Mouse (Mus musculus): Measurements from ENCODE around the gene Syngr2. TPM values are rescaled to one million over a fixed set of nuclear protein-coding genes. Genes with fewer than 3 reads are reported as not detected.

The Syngr2 gene
- polyA plus RNA-seq, 1 experiment: 229 TPM

DNA sequence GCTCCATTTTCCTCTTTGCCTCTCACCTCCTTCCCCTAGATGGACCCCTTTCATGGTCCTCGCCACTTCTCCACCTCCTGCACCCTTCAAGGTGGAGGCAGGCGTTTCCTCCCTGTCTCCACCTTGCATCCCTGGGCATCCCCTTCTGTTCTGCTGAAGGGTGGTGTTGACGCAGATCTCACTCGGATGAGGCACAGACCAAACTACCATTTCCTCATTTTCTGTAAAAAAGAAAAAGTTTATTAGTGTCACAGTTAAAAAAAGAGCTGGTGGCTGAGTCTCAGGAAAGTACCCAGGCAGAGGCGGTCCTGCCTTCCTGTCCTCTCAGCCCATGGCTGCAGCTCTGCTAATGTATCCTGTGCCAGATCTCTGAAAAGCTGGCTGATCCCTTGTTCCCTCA is 10.3 kb upstream of the Syngr2 start:
- 73% methylated on average over 5 of the region's 5 CpGs for WGBS
- Histone ChIP-seq H3K36me3 (ENCODE audit: control insufficient read depth, insufficient read depth, low read length) (no peaks in the 10 kb centered on the region), H3K27me3 (ENCODE audit: control insufficient read depth, insufficient read depth, low read length) (no peaks in the 10 kb centered on the region), H3K27ac (ENCODE audit: insufficient read depth, low read depth, low read length) (peak overlapping the region; percentile 29; the same call in 1 of the 2 replicates), H3K4me1 (ENCODE audit: control insufficient read depth, insufficient read depth, insufficient read length, low read length) (peaks cover 4% of the 10 kb centered on the region; the same call in 1 of the 2 replicates), H3K4me3 (ENCODE audit: low read depth, low read length) (no peak overlapping the region)
- TF ChIP-seq POLR2A (IDR thresholded peaks at IDR 0.05; ENCODE audit: low read depth, low read length) (no peak), CTCF (IDR thresholded peaks at IDR 0.05; ENCODE audit: extremely low read depth, insufficient read length, insufficient replicate concordance, low read depth, low read length) (no peak)

DNA sequence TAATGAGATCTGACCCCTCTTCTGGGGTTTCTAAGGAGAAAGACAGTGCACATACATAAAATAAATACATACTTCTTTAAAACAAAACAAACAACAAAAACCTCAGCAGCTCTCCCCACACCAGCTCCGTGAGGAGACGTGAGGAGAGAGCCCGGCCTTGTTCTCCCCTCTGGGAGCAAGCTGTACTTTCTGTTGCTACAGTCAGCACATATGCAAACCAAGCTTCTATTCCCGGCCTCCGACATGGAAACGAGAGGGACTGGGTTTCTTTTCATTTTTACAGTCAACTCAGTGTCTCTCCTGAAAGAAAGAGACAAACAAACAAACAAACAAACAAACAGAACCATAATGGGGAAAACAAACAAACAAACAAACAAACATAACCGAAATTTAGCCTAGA is 9.4 kb upstream of the Syngr2 start:
- 87% methylated on average over 7 of the region's 7 CpGs for whole genome bisulfite sequencing

DNA sequence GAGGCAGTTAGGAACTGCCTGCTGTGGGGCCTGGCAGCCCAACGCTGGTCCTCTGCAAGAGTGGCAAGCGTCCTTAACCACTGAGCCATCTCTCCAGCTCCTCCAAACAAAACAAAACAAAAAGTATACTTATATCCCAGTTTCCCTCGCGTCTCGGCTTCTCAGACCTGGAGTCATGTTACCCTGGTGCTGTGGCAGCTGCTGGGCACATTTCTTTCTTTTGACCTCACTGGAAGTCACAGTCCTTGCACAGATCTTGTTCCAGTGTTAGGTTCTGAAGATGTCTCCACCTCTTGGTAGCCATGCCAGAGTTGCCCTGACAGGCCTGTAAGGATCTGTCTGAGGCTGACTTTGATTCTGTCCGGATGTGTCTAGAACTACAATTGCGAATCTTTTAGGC is 7.8 kb upstream of the Syngr2 start:
- Histone ChIP-seq H3K4me3 (ENCODE audit: low read depth, low read length) (no peak overlapping the region), H3K36me3 (ENCODE audit: control insufficient read depth, insufficient read depth, low read length) (no peaks in the 10 kb centered on the region), H3K27me3 (ENCODE audit: control insufficient read depth, insufficient read depth, low read length) (no peaks in the 10 kb centered on the region), H3K4me1 (ENCODE audit: control insufficient read depth, insufficient read depth, insufficient read length, low read length) (peaks cover 4% of the 10 kb centered on the region; the same call in 1 of the 2 replicates), H3K27ac (ENCODE audit: insufficient read depth, low read depth, low read length) (no peak overlapping the region)
- 88% methylated on average over 7 of the region's 7 CpGs for WGBS
- TF ChIP-seq POLR2A (IDR thresholded peaks at IDR 0.05; ENCODE audit: low read depth, low read length): no peak
- no peak for TF ChIP-seq CTCF (IDR thresholded peaks at IDR 0.05; ENCODE audit: extremely low read depth, insufficient read length, insufficient replicate concordance, low read depth, low read length)

More for the DNA sequence above, 9.4 kb upstream of the Syngr2 start:
- H3K27me3 ChIP-seq (ENCODE audit: control insufficient read depth, insufficient read depth, low read length): no peaks in the 10 kb centered on the region
- no peak overlapping the region for H3K4me3 ChIP-seq (ENCODE audit: low read depth, low read length)
- H3K4me1 ChIP-seq (ENCODE audit: control insufficient read depth, insufficient read depth, insufficient read length, low read length): peaks cover 4% of the 10 kb centered on the region; the same call in 1 of the 2 replicates
- H3K27ac ChIP-seq (ENCODE audit: insufficient read depth, low read depth, low read length): no peak overlapping the region
- TF ChIP-seq POLR2A (IDR thresholded peaks at IDR 0.05; ENCODE audit: low read depth, low read length) (no peak), CTCF (IDR thresholded peaks at IDR 0.05; ENCODE audit: extremely low read depth, insufficient read length, insufficient replicate concordance, low read depth, low read length) (no peak)
- no peaks in the 10 kb centered on the region for H3K36me3 ChIP-seq (ENCODE audit: control insufficient read depth, insufficient read depth, low read length)

GRCm38 (mm10) chr11:117803166-117803688 is 6.2 kb upstream of the Syngr2 start:
- TF ChIP-seq CTCF (IDR thresholded peaks at IDR 0.05; ENCODE audit: extremely low read depth, insufficient read length, insufficient replicate concordance, low read depth, low read length): no peak
- TF ChIP-seq POLR2A (IDR thresholded peaks at IDR 0.05; ENCODE audit: low read depth, low read length): no peak
- peaks cover 4% of the 10 kb centered on the region; the same call in 1 of the 2 replicates for H3K4me1 ChIP-seq (ENCODE audit: control insufficient read depth, insufficient read depth, insufficient read length, low read length)
- H3K27me3 ChIP-seq (ENCODE audit: control insufficient read depth, insufficient read depth, low read length): no peaks in the 10 kb centered on the region
- no peak overlapping the region for H3K4me3 ChIP-seq (ENCODE audit: low read depth, low read length)
- H3K27ac ChIP-seq (ENCODE audit: insufficient read depth, low read depth, low read length): no peak overlapping the region
- WGBS: 63% methylated on average over 3 of the region's 3 CpGs
- H3K36me3 ChIP-seq (ENCODE audit: control insufficient read depth, insufficient read depth, low read length): no peaks in the 10 kb centered on the region

- no peak overlapping the region for H3K27ac ChIP-seq (ENCODE audit: insufficient read depth, low read depth, low read length)
- WGBS: 91% methylated on average over 6 of the region's 6 CpGs
- no peaks in the 10 kb centered on the region for H3K36me3 ChIP-seq (ENCODE audit: control insufficient read depth, insufficient read depth, low read length)
- H3K4me1 ChIP-seq (ENCODE audit: control insufficient read depth, insufficient read depth, insufficient read length, low read length): peaks cover 10% of the 10 kb centered on the region; the same call in 1 of the 2 replicates
- H3K27me3 ChIP-seq (ENCODE audit: control insufficient read depth, insufficient read depth, low read length): no peaks in the 10 kb centered on the region
- no peak overlapping the region for H3K4me3 ChIP-seq (ENCODE audit: low read depth, low read length)
- TF ChIP-seq POLR2A (IDR thresholded peaks at IDR 0.05; ENCODE audit: low read depth, low read length) (no peak), CTCF (IDR thresholded peaks at IDR 0.05; ENCODE audit: extremely low read depth, insufficient read length, insufficient replicate concordance, low read depth, low read length) (no peak)
Observed at GRCm38 (mm10) chr11:117806781-117807180, 2.7 kb upstream of the Syngr2 start.

DNA sequence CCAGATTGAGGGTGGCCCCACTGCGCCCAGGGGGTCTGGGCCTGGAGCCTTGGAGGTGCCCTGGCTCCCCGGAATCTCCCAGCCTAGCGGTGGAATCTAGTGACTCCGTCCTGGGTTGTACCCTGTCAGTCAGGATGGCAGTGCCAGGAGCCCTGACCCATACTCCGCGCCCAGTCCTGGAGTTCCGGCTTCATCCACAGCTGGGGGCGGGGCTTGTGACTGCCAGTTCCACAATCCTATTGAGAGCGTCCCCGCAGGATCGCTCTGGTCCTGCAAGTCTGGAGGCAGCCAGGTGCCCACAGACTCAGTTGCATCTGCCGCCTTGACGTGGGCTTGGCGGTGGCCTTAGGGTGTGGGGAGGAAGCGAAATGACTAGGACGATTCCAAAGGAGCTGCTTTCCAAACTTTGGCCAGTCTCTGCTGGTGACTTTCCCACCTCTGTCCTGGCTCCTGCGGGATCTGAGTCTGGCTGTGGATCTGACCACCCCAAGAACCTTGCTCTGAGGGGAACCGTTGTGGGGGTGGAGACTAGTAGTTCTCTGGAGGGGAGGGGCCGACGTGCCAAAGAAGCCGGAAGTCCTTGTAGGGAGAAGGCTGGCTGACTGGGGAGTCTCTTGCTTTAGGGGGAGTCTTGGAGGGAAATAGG is 1.1 kb downstream of the Syngr2 start:
- H3K27me3 ChIP-seq (ENCODE audit: control insufficient read depth, insufficient read depth, low read length): no peaks in the 10 kb centered on the region
- peaks cover 25% of the 10 kb centered on the region for H3K4me1 ChIP-seq (ENCODE audit: control insufficient read depth, insufficient read depth, insufficient read length, low read length)
- under 1% methylated on average over 21 of the region's 21 CpGs for WGBS
- peak overlapping the region; percentile 92 for H3K4me3 ChIP-seq (ENCODE audit: low read depth, low read length)
- H3K27ac ChIP-seq (ENCODE audit: insufficient read depth, low read depth, low read length): peak overlapping the region; percentile 88
- TF ChIP-seq POLR2A (IDR thresholded peaks at IDR 0.05; ENCODE audit: low read depth, low read length) (peak; percentile 49), CTCF (IDR thresholded peaks at IDR 0.05; ENCODE audit: extremely low read depth, insufficient read length, insufficient replicate concordance, low read depth, low read length) (peak; percentile 22; the same call in 1 of the 2 replicates)
- H3K36me3 ChIP-seq (ENCODE audit: control insufficient read depth, insufficient read depth, low read length): peaks cover 21% of the 10 kb centered on the region

- Histone ChIP-seq H3K4me1 (ENCODE audit: control insufficient read depth, insufficient read depth, insufficient read length, low read length) (peaks cover 39% of the 10 kb centered on the region), H3K27ac (ENCODE audit: insufficient read depth, low read depth, low read length) (peak overlapping the region; percentile 27), H3K4me3 (ENCODE audit: low read depth, low read length) (no peak overlapping the region), H3K36me3 (ENCODE audit: control insufficient read depth, insufficient read depth, low read length) (peaks cover 35% of the 10 kb centered on the region), H3K27me3 (ENCODE audit: control insufficient read depth, insufficient read depth, low read length) (no peaks in the 10 kb centered on the region)
- WGBS: 20% methylated on average over 5 of the region's 5 CpGs
- TF ChIP-seq POLR2A (IDR thresholded peaks at IDR 0.05; ENCODE audit: low read depth, low read length): no peak
Observed at GRCm38 (mm10) chr11:117813867-117814266, 4.4 kb downstream of the Syngr2 start.

Data from small intestine, adult 2 months (tissue).